Mouse (Mus musculus) C2C12 (cell line): ENCODE results near the gene Tbc1d9.

ENCODE experiments used
- CEBPB ChIP-seq: IDR thresholded peaks from one replicate; pipeline ENCODE4 v1.6.1; 2011; ENCODE audit warnings: low read depth, mild to moderate bottlenecking, control low read depth, moderate library complexity
- CTCF ChIP-seq: IDR thresholded peaks from one replicate; pipeline ENCODE4 v1.5.1; 2011; ENCODE audit not compliant: control insufficient read depth, insufficient read depth, insufficient read length
- FOSL1 ChIP-seq: IDR thresholded peaks from one replicate; pipeline ENCODE4 v1.8.0; 2011; ENCODE audit warnings: mild to moderate bottlenecking, low read length; ENCODE audit not compliant: poor library complexity, insufficient read depth, severe bottlenecking
- MAX ChIP-seq: IDR thresholded peaks from one replicate; pipeline ENCODE4 v1.6.1; 2011; ENCODE audit warnings: mild to moderate bottlenecking, control low read depth
- USF1 ChIP-seq: IDR thresholded peaks from one replicate; pipeline ENCODE4 v1.6.1; 2011; ENCODE audit warnings: low read depth, mild to moderate bottlenecking, control low read depth, moderate library complexity

DNA sequence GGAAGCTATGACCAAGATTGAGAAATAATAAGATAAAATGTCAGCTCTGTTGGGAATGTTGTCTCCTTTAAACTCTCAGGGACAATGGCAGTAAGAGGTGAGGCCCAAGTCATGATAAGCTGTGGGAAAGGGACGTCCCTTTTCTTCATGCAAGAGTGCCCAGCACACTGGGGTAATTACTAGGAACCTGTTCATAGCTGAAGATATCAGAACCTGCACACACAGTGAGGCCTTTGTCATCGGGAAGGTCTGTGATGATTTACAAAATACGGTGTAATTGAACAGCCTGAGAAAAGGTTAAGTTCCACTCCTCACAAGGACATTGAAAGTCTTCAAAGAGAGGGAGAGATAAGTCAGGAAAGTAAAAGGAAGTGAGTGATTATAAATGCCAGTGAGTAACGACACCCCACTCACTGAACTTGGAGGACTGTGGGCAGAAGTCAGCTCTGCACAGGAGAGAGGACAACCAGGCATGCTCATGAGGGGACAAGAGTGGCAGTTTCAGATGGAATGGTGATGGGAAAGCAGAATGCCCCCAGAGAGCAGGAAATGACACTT lies 24.5 kb downstream of the Tbc1d9 start:
- TF ChIP-seq CEBPB, result no peak
- TF ChIP-seq CTCF, result no peak
- TF ChIP-seq FOSL1, result no peak
- no peak for TF ChIP-seq USF1
- TF ChIP-seq MAX, result no peak
